Mouse (Mus musculus): Measurements from ENCODE around the gene Prrt1. TPM values are rescaled to one million over a fixed set of nuclear protein-coding genes. Genes with fewer than 3 reads are reported as not detected.
A peak's percentile ranks its signal among the peaks of the same experiment; 100 is the strongest.

The Prrt1 gene
- polyA plus RNA-seq, 1 experiment from 2014 or later = 0.31 TPM

- H3K4me2 ChIP-seq (ENCODE audit: low read depth, low read length) = peak overlapping the region; percentile 51
- H3K36me3 ChIP-seq (ENCODE audit: control insufficient read depth, insufficient read depth, low read length) = no peaks in the 10 kb centered on the region
- WGBS = 3% methylated on average over 48 of the region's 48 CpGs
- no peaks in the 10 kb centered on the region for H3K9me3 ChIP-seq (replicated peaks; ENCODE audit: control insufficient read depth, low read length)
- H3K27ac ChIP-seq (ENCODE audit: low read length) = no peak overlapping the region
- peak overlapping the region; percentile 55 for H3K9ac ChIP-seq (ENCODE audit: low read length)
- peaks cover 25% of the 10 kb centered on the region for H3K27me3 ChIP-seq (ENCODE audit: control insufficient read depth, insufficient read depth, low read length)
- peak overlapping the region; percentile 48 for H3K4me3 ChIP-seq (replicated peaks; ENCODE audit: low read length)
- peaks cover 46% of the 10 kb centered on the region for H3K4me1 ChIP-seq (ENCODE audit: control insufficient read depth, insufficient read depth, low read length)
- ATAC-seq (ENCODE audit: insufficient read depth, low FRiP score) = no peak
Observed at GRCm38 (mm10) chr17:34630761-34631301, 1.5 kb downstream of the Prrt1 start.

GRCm38 (mm10) chr17:34631647-34632046 lies 2.3 kb downstream of the Prrt1 start:
- ATAC-seq (ENCODE audit: insufficient read depth, low FRiP score) = no peak
- Histone ChIP-seq H3K9me3 (replicated peaks; ENCODE audit: control insufficient read depth, low read length) (no peaks in the 10 kb centered on the region), H3K4me2 (ENCODE audit: low read depth, low read length) (peak overlapping the region; percentile 70), H3K36me3 (ENCODE audit: control insufficient read depth, insufficient read depth, low read length) (no peaks in the 10 kb centered on the region), H3K27me3 (ENCODE audit: control insufficient read depth, insufficient read depth, low read length) (peaks cover 25% of the 10 kb centered on the region), H3K27ac (ENCODE audit: low read length) (0 out of 2 replicates have a peak overlapping the region, but pooled peaks have one; percentile 62), H3K9ac (ENCODE audit: low read length) (peak overlapping the region; percentile 65), H3K4me3 (replicated peaks; ENCODE audit: low read length) (peak overlapping the region; percentile 48), H3K4me1 (ENCODE audit: control insufficient read depth, insufficient read depth, low read length) (peaks cover 39% of the 10 kb centered on the region)
- WGBS = 11% methylated on average over 12 of the region's 12 CpGs

GRCm38 (mm10) chr17:34632261-34632691 lies 2.9 kb downstream of the Prrt1 start:
- peak overlapping the region; percentile 73 for H3K27ac ChIP-seq (ENCODE audit: low read length)
- peaks cover 25% of the 10 kb centered on the region for H3K27me3 ChIP-seq (ENCODE audit: control insufficient read depth, insufficient read depth, low read length)
- H3K4me3 ChIP-seq (replicated peaks; ENCODE audit: low read length) = peak overlapping the region; percentile 48
- peak overlapping the region; percentile 70 for H3K4me2 ChIP-seq (ENCODE audit: low read depth, low read length)
- H3K36me3 ChIP-seq (ENCODE audit: control insufficient read depth, insufficient read depth, low read length) = no peaks in the 10 kb centered on the region
- H3K9ac ChIP-seq (ENCODE audit: low read length) = peak overlapping the region; percentile 65
- H3K9me3 ChIP-seq (replicated peaks; ENCODE audit: control insufficient read depth, low read length) = no peaks in the 10 kb centered on the region
- WGBS = 2% methylated on average over 26 of the region's 26 CpGs
- peaks cover 39% of the 10 kb centered on the region for H3K4me1 ChIP-seq (ENCODE audit: control insufficient read depth, insufficient read depth, low read length)
- ATAC-seq (ENCODE audit: insufficient read depth, low FRiP score) = peak; percentile 61

- no peaks in the 10 kb centered on the region for H3K36me3 ChIP-seq (ENCODE audit: control insufficient read depth, insufficient read depth, low read length)
- no peak overlapping the region for H3K4me3 ChIP-seq (replicated peaks; ENCODE audit: low read length)
- H3K9me3 ChIP-seq (replicated peaks; ENCODE audit: control insufficient read depth, low read length) = no peaks in the 10 kb centered on the region
- no peak overlapping the region for H3K4me2 ChIP-seq (ENCODE audit: low read depth, low read length)
- peaks cover 20% of the 10 kb centered on the region for H3K4me1 ChIP-seq (ENCODE audit: control insufficient read depth, insufficient read depth, low read length)
- 58% methylated on average over 2 of the region's 2 CpGs for WGBS
- H3K27me3 ChIP-seq (ENCODE audit: control insufficient read depth, insufficient read depth, low read length) = peaks cover 15% of the 10 kb centered on the region; the same call in 1 of the 2 replicates
- no peak overlapping the region for H3K27ac ChIP-seq (ENCODE audit: low read length)
- no peak overlapping the region for H3K9ac ChIP-seq (ENCODE audit: low read length)
- ATAC-seq (ENCODE audit: insufficient read depth, low FRiP score) = no peak
Observed at GRCm38 (mm10) chr17:34635671-34636070, 6.3 kb downstream of the Prrt1 start.

GRCm38 (mm10) chr17:34637459-34637858 lies 8.1 kb downstream of the Prrt1 start:
- Histone ChIP-seq H3K4me3 (replicated peaks; ENCODE audit: low read length) (no peak overlapping the region), H3K27ac (ENCODE audit: low read length) (no peak overlapping the region), H3K4me1 (ENCODE audit: control insufficient read depth, insufficient read depth, low read length) (peaks cover 12% of the 10 kb centered on the region; the same call in 1 of the 2 replicates), H3K9ac (ENCODE audit: low read length) (no peak overlapping the region), H3K36me3 (ENCODE audit: control insufficient read depth, insufficient read depth, low read length) (no peaks in the 10 kb centered on the region), H3K27me3 (ENCODE audit: control insufficient read depth, insufficient read depth, low read length) (peaks cover 4% of the 10 kb centered on the region; the same call in 1 of the 2 replicates), H3K4me2 (ENCODE audit: low read depth, low read length) (no peak overlapping the region), H3K9me3 (replicated peaks; ENCODE audit: control insufficient read depth, low read length) (no peaks in the 10 kb centered on the region)
- WGBS = 61% methylated on average over 3 of the region's 3 CpGs
- ATAC-seq (ENCODE audit: insufficient read depth, low FRiP score) = no peak

GRCm38 (mm10) chr17:34639461-34640255 lies 10.3 kb downstream of the Prrt1 start:
- 69% methylated on average over 7 of the region's 7 CpGs for WGBS
- no peak overlapping the region for H3K4me2 ChIP-seq (ENCODE audit: low read depth, low read length)
- H3K27ac ChIP-seq (ENCODE audit: low read length) = peak overlapping the region; percentile 35; the same call in 1 of the 2 replicates
- no peaks in the 10 kb centered on the region for H3K9me3 ChIP-seq (replicated peaks; ENCODE audit: control insufficient read depth, low read length)
- no peaks in the 10 kb centered on the region; the same call in 1 of the 2 replicates for H3K27me3 ChIP-seq (ENCODE audit: control insufficient read depth, insufficient read depth, low read length)
- H3K9ac ChIP-seq (ENCODE audit: low read length) = peak overlapping the region; percentile 7; the same call in 1 of the 2 replicates
- H3K4me1 ChIP-seq (ENCODE audit: control insufficient read depth, insufficient read depth, low read length) = peaks cover 15% of the 10 kb centered on the region; the same call in 1 of the 2 replicates
- no peak for ATAC-seq (ENCODE audit: insufficient read depth, low FRiP score)
- H3K36me3 ChIP-seq (ENCODE audit: control insufficient read depth, insufficient read depth, low read length) = no peaks in the 10 kb centered on the region
- no peak overlapping the region for H3K4me3 ChIP-seq (replicated peaks; ENCODE audit: low read length)

- peak overlapping the region; percentile 59 for H3K9ac ChIP-seq (ENCODE audit: low read length)
- peak; percentile 22; the same call in 1 of the 2 replicates for ATAC-seq (ENCODE audit: insufficient read depth, low FRiP score)
- H3K4me3 ChIP-seq (replicated peaks; ENCODE audit: low read length) = no peak overlapping the region
- H3K27ac ChIP-seq (ENCODE audit: low read length) = peak overlapping the region; percentile 82
- peaks cover 23% of the 10 kb centered on the region for H3K4me1 ChIP-seq (ENCODE audit: control insufficient read depth, insufficient read depth, low read length)
- no peaks in the 10 kb centered on the region for H3K9me3 ChIP-seq (replicated peaks; ENCODE audit: control insufficient read depth, low read length)
- H3K27me3 ChIP-seq (ENCODE audit: control insufficient read depth, insufficient read depth, low read length) = no peaks in the 10 kb centered on the region; the same call in 1 of the 2 replicates
- H3K4me2 ChIP-seq (ENCODE audit: low read depth, low read length) = peak overlapping the region; percentile 13; the same call in 1 of the 2 replicates
- WGBS = 15% methylated on average over 11 of the region's 11 CpGs
- H3K36me3 ChIP-seq (ENCODE audit: control insufficient read depth, insufficient read depth, low read length) = no peaks in the 10 kb centered on the region
Observed at GRCm38 (mm10) chr17:34640778-34641601, 11.7 kb downstream of the Prrt1 start.

- Histone ChIP-seq H3K27me3 (ENCODE audit: control insufficient read depth, insufficient read depth, low read length) (no peaks in the 10 kb centered on the region; the same call in 1 of the 2 replicates), H3K9me3 (replicated peaks; ENCODE audit: control insufficient read depth, low read length) (no peaks in the 10 kb centered on the region), H3K36me3 (ENCODE audit: control insufficient read depth, insufficient read depth, low read length) (no peaks in the 10 kb centered on the region), H3K4me3 (replicated peaks; ENCODE audit: low read length) (no peak overlapping the region), H3K27ac (ENCODE audit: low read length) (no peak overlapping the region), H3K9ac (ENCODE audit: low read length) (no peak overlapping the region), H3K4me2 (ENCODE audit: low read depth, low read length) (no peak overlapping the region), H3K4me1 (ENCODE audit: control insufficient read depth, insufficient read depth, low read length) (peaks cover 23% of the 10 kb centered on the region)
- whole genome bisulfite sequencing = 67% methylated on average over 3 of the region's 3 CpGs
- no peak for ATAC-seq (ENCODE audit: insufficient read depth, low FRiP score)
Observed at GRCm38 (mm10) chr17:34641945-34642344, 12.6 kb downstream of the Prrt1 start.
